Mouse (Mus musculus): ENCODE data around the gene Efhc1. TPM values are rescaled to one million over a fixed set of nuclear protein-coding genes. Genes with fewer than 3 reads are reported as not detected.

Efhc1 gene
- total RNA-seq, 4 experiments from 2014 or later = 1.1 to 3.6 (median 2.5) TPM

GRCm38 (mm10) chr1:21006775-21007174 is 55.3 kb downstream of the Efhc1 start:
- DNase-seq (ENCODE audit: low spot score in 2 of 2) = no peak

DNA sequence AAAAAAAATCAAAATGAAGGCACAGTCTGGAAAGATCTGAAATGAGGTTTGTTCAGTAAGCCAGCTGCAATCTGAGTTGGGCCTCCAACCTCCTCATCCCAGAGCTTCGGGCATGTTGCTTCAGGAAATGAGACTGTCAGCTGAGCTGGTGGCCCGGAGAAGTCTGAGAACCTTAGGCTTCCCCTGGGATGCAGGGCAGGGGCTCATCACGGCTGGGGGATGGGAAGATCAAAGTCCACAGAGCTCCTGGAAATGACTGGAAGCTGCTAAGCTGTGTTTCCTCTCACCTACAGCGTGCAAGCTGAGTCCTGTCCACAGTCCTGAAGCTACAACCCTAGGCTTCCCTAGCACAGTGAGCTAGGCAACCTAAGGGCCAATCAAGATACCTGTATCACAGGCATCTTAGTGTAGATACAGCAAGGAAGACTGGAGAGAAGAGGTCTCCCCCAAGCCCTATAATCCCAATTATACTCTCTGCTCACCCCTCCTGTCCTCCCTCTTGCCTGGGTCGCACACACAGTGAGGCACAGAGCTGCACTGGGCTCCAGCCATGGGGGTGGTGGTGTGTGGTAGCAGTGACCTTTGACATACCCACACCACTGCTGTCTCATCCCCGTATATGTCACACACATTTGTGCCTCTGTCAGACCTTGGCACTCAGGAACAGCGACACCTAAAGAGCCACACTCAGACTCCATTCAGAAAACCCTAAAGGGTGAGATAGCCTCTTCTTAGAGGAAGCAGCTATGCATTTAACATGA is 56.7 kb downstream of the Efhc1 start:
- DNase-seq (ENCODE audit: low spot score in 2 of 2) = no peak

DNA sequence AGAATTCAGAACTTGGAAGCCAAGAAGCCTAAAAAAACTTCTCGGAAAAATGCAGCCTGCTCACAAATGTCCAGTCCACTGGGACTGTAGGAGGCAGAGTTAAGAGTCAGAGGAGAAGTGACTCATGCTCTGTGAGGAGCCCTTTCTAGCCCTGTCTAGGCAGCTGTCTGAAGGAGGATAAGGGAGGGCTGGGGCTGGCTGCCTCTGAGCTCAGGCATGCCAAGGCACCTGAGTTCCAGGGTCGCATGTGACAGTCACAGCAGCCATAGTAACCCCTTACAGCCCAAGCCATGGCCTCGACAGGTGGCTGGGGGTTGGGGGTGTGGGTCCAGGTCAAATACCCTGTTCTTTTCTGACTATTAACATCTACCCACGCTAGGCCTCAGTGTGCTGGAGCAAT is 57.5 kb downstream of the Efhc1 start:
- no peak for DNase-seq (ENCODE audit: low spot score in 2 of 2)

GRCm38 (mm10) chr1:21010282-21010800 is 58.9 kb downstream of the Efhc1 start:
- no peak for DNase-seq (ENCODE audit: low spot score in 2 of 2)

DNA sequence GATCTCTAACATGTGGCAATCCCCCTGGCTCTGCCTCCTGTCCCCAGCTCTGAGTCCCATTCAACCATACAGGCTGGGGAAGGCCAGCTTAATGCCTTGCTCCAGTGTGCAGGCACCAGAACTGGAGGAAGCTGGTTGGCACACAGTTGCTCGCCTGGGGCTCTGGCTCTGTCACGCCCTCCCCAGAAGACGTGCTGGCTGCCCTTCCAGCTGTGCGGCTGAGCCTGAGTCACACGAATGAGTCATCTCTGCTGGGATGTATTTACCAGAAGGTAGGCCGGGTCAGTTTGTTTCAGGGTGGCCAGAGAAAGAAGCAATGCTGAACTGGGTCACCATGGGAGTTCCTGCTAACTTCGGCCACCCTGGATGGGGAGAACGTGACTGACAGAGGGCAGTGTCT is 63.0 kb downstream of the Efhc1 start:
- DNase-seq (ENCODE audit: low spot score in 2 of 2) = no peak

DNA sequence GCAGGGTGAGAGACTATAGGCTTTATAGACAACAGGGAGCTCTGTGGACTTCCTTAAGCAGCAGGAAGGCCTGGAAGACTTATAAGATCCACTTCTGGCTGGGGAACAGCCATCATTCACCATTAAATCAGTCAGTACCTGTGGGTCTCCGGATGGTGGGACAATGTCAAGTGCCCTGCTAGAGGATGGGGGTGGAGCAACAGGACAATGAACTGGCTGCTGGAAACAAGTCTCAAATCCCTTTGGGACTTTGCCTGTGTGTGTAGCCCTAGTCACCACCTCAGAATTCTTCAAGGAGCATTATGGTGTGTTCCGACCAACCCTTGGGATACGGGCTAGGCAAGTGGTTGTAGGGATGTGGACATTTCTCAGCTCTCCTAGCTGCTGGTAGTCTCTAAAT is 71.7 kb downstream of the Efhc1 start:
- DNase-seq (ENCODE audit: low spot score in 2 of 2) = no peak

GRCm38 (mm10) chr1:21025203-21025602 is 73.8 kb downstream of the Efhc1 start:
- DNase-seq (ENCODE audit: low spot score in 2 of 2) = no peak

GRCm38 (mm10) chr1:21026534-21026933 is 75.1 kb downstream of the Efhc1 start:
- DNase-seq (ENCODE audit: low spot score in 2 of 2) = no peak

DNA sequence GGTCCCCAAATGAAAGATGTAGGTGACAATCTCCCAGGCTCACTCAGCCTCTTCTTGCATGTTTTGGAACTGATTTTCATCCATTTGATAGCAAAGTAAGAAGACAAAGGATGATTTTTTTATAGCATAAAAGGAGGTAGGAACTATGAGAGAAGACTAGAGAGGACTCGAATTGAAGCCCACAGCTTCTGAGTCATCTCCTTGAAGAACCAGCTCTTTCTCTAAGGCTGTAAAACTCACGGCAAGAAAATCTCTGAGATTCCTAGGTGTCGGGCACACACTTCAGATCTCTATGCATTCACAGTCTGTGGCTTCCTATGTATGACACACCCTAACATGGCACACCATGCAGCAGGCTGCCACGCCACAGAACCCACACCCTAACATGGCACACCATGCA is 77.6 kb downstream of the Efhc1 start:
- no peak for DNase-seq (ENCODE audit: low spot score in 2 of 2)

DNA sequence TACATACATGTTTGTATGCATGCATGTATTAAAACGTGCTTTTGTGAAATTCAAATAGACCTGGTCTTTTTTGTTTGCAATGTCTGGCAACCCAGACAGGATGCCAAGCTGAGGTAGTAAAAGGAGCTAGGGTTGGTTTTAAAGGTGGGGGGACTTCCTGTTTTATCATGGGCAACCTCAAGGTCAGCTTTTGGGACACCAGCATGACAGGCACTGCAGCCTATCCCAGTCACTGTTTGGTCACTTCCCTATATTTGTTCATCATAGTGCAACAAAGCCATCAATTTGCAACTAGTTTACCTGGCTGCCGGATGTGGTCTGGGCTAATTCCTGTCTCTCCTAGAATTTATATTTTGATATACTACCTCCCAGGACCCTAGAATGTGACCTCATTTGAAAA is 80.2 kb downstream of the Efhc1 start:
- no peak for DNase-seq (ENCODE audit: low spot score in 2 of 2)

DNA sequence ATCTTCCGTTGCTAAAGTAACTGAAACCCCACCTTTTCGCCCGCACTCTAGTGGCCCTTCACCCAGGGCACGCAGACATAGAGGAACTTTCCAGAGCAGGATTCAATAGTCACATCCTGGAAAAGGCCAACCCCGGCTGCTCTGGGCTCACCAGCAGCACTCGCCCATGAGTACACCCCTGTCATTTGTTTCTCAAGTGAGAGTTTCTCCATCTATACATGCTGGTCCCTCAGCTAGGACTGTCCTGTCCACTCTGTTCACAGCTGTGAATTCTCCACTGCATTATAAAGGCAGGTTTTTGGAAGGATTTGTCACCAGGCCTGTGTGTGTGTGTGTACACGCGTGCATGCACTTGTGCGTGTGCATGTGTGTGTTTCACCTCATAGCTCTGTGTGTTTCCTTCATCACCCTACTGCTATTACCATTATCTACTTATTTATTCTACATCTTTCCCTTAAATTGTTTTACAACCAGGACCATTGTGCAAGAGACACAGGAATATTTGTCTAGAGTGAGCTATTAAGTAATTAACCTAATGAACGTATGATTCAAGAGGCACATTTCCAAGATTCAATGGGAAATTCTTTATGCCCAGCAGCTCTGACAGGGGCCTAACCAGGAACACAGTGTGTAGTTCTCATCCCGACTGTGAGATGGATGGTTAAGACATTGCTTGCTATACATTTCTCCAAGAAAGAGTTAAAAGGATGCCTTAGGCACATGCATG is 81.8 kb downstream of the Efhc1 start:
- DNase-seq (ENCODE audit: low spot score in 2 of 2) = no peak

DNA sequence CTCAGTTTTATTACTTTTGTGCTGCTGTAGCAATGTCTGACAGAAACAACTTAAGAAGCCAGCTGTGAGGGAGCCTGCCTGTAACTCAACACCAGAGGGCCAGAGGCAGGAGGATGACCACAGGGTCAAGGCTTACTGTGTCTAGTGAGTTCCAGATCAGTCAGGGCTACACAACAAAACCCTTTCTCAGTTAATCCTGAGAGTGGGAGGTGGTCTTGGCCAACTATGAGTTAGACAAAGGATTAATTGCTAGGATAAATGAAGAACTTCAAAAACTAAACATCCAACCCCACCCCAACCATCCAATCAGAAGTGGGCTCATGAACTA is 82.3 kb downstream of the Efhc1 start:
- no peak for DNase-seq (ENCODE audit: low spot score in 2 of 2)

DNA sequence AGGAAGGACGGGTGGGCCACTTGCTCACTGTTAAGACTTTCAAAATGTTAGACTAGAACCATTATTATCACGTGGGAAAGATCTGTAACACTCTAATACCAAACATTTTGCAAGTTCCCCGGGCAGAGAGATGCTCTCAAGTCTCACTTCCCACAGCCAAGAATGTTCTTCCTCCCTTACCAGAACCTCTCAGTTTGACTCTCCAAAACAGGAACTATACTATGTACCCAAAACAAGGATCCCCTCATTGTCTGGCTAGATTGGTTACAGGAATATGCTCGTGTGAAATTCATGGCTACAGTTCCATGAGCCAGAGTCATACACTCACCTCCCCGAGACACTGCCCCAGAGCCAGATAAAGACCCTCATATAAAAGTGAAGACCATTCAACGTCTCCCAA is 84.5 kb downstream of the Efhc1 start:
- DNase-seq (ENCODE audit: low spot score in 2 of 2) = no peak

DNA sequence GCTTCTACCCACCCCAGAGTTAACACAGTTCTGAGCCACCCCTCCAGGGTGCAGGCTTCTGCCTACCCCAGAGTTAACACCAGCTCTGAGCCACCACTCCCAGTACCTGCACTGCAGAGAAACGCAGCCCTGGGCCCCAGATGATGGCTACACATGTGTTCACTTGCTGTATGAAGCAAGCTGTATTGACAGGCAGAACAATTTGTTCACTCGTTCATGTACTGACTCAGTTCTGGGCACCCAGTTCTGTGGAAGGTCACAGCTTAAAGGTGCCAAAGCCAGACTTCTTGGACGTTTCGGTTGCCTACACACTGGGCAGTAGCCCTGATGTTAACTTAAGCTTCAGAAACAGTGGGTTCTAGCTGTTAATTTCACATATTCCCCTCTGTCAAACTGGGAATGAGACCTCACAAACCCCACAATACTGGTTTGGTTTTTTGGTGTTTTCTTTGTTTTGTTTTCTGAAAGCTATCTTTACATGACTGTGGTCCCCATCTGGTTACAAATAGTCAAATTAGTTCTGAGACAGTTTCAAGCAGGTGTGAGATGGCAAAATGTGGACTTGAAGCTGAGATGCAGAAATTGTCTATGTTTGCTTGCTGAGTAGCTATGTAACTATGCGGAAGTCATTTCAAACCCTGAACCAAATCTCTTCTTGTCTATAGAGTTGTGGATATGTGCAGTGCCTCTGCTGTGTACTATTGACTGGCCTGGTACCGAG is 86.6 kb downstream of the Efhc1 start:
- DNase-seq (ENCODE audit: low spot score in 2 of 2) = no peak

- DNase-seq (ENCODE audit: low spot score in 2 of 2) = no peak
Measured at GRCm38 (mm10) chr1:21039564-21039963, 88.1 kb downstream of the Efhc1 start.

DNA sequence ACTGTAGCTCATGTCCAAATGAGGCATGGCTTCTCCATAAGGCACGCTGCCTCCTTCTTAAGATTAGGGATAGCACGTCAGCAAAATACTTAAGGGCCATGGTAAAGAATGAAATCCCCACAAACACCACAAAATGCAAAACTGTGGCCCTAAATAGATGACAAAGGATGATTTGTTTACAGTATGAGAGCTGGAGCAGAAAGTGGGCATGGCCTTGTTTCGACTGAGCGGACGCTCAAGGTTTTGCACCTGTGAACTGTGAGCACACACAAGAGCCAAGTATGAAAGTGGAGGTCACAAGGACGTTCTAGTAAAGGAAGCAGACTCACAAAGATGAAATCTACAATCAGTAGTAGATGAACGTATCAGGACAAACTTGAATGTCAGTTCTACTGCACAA is 88.7 kb downstream of the Efhc1 start:
- no peak for DNase-seq (ENCODE audit: low spot score in 2 of 2)

Other genes with a start within 250 kb of the Efhc1 start
- not detected for gene Il17a, start 220.7 kb upstream of the Efhc1 start, total RNA-seq (2022)
- not detected for gene Il17f, start 161.0 kb upstream of the Efhc1 start, total RNA-seq (2022)
- 1 to 10 TPM; 3.6 to 7.3 (median 4.9) TPM for gene Mcm3, start 131.3 kb upstream of the Efhc1 start, total RNA-seq (2022)
- gene Paqr8, start 61.0 kb upstream of the Efhc1 start, total RNA-seq (2022) = 100 to 1,000 TPM; 111 to 158 (median 139) TPM
- 1 to 10 TPM; 1.1 to 2.6 (median 1.7) TPM for gene Tram2, start 127.6 kb downstream of the Efhc1 start, total RNA-seq (2022)